Mouse (Mus musculus) bone marrow, adult 2 months (tissue): ENCODE data around the gene Usp7.

ENCODE experiments used
- CTCF ChIP-seq: fragments of 200-500 bp; IDR thresholded peaks from 2 replicates; pipeline ENCODE4 v1.5.1; 2011; ENCODE audit warnings: low read length, control low read depth; ENCODE audit not compliant: control insufficient read depth, insufficient read depth
- POLR2A ChIP-seq: fragments of 200-500 bp; IDR thresholded peaks from 2 replicates; pipeline ENCODE4 v1.6.1; 2011; ENCODE audit warnings: low read depth, mild to moderate bottlenecking, control low read depth, low read length, borderline replicate concordance; ENCODE audit not compliant: control insufficient read depth

- no peak for TF ChIP-seq CTCF
- no peak for TF ChIP-seq POLR2A
Observed at GRCm38 (mm10) chr16:8810399-8811127, 18.5 kb upstream of the Usp7 start.
